Mouse (Mus musculus) heart, adult 9 months (tissue): ENCODE data around the gene Cntn5.

ENCODE experiments used
- DNase-seq, 2 experiments: peaks; one replicate each; pipeline ENCODE4 v3.0.0; 2022; ENCODE audit warnings: low spot score in 2 of 2

Cntn5 gene

GRCm38 (mm10) chr9:10447220-10447837 lies 457.2 kb downstream of the Cntn5 start:
- no peak for DNase-seq

DNA sequence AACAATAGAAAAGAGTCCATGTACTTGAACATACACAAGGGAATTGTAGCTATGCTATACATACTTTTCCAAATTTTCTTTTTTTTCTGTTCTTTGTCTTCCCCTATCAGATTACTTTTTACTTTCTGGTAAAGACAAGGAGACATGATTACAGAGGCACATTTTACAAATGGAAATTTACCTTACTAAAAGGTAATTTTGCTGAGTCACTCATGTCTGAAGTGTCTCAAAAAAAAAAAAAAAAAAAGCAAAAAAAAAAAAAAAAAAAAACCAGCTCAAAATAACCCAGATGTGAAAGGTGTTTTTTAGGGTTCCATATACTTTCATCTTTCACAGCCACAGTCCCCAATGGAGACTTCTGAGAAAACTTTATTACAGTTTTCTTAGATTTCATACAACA lies 492.5 kb downstream of the Cntn5 start:
- no peak for DNase-seq

DNA sequence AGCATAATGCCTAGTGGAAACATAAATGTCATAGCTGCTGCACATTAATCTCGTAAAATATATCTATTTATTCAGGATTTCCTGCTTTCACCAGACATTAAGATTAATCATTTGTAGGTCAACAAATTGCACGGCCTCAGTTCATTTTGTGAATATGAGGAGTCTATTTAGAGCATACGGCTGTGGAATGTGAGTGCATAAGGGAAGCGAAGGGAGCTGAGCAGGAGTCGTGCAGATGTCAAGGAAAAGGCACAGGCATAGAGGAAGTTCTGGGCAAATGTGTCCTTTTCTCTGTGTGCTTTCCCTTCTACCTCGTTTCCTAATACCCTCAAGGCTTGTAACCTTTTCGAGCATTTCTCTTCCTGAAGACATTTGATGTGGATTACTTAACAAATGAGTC lies 504.5 kb downstream of the Cntn5 start:
- no peak for DNase-seq

GRCm38 (mm10) chr9:10389863-10390262 lies 514.7 kb downstream of the Cntn5 start:
- no peak for DNase-seq

DNA sequence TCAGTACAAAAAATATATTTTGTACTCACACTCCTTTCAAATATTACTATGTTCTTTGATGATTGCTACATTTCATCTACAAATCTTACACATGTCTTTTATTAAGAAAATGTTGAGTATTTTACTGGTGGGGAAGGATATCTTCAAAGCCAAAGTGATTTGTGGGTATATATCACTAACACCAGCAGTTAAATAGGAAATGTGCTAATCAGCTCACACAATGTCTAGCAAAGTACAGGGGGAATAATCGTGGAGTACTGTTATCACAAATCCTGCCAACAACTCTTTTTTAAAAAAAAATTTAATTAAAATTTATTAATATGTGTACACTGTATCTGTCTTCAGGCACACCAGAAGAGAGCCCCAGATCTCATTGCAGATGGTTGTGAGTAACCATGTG lies 520.1 kb downstream of the Cntn5 start:
- DNase-seq: no peak

GRCm38 (mm10) chr9:10383140-10383539 lies 521.4 kb downstream of the Cntn5 start:
- DNase-seq: no peak

- DNase-seq: no peak
Observed at GRCm38 (mm10) chr9:10381701-10382100, 522.9 kb downstream of the Cntn5 start.

DNA sequence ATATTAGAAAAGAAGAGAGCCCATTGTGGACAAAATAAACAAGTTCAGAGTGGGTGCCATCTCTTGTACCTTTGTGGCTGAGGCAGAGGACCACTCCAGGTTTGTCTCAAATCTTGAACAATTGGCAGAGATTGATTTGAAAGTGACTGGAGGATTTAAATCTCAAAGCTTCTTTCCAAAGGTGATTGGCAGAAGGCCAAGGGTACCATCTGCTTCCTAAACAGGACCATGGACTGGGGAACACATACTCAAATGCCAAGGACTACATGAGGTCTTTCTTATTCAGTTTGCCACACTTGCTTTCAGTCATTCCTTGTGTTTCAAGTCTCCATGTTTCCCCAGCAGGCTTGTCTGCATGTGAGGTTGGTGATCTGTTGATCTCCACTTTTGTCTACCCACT lies 528.3 kb downstream of the Cntn5 start:
- no peak for DNase-seq

GRCm38 (mm10) chr9:10368971-10369370 lies 535.6 kb downstream of the Cntn5 start:
- DNase-seq: no peak

DNA sequence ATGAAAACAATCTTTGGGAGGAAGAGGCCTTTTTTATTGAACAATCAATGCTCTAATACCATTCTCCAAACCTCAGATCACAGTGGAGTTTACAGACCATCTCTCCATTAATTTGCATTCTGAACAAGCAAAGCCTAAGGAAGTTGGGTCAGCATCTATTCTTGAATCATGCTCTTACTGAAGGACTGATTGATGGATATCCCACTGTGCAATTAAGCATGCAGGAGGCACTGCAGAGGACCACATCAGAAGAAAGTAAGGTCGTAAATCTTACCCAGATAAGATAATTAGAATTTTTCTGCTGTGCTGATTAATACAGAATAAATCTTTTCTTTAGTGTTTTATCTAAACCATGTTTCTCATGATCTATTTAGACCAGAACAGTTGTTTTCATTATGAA lies 536.2 kb downstream of the Cntn5 start:
- DNase-seq: no peak

DNA sequence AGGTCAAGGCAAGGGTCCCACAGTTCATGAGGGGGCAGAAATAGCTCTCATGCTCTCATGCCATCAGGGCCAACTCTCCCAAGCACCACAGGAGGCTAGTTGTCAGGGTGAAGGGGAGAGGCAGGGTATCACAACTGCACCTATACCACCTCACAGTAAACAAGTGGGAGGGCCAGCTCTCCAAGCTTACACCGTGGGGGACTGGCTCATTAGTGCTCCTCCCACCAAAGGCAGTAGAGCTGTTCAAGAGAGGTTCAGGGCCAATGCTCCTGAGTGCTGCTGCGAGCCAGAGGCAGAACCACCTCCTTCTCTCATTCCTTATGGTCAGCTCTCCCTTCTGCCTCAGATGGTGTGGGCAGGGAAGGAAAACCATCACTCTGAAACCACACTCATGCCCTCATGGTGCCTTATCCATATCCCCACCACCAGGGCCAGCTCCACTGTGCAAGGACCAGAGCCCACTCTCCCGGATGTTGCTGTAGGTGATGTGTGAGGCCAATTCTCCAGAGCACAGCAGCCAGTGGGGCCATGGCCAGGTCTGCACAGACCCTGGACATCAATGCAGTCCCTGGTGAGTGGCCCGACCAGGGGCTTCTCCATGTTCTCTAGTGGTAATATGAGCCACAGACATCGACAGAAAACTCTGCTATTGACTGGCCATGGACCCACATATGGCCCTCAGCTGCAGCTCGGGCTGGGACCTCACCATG lies 538.2 kb downstream of the Cntn5 start:
- DNase-seq: no peak

DNA sequence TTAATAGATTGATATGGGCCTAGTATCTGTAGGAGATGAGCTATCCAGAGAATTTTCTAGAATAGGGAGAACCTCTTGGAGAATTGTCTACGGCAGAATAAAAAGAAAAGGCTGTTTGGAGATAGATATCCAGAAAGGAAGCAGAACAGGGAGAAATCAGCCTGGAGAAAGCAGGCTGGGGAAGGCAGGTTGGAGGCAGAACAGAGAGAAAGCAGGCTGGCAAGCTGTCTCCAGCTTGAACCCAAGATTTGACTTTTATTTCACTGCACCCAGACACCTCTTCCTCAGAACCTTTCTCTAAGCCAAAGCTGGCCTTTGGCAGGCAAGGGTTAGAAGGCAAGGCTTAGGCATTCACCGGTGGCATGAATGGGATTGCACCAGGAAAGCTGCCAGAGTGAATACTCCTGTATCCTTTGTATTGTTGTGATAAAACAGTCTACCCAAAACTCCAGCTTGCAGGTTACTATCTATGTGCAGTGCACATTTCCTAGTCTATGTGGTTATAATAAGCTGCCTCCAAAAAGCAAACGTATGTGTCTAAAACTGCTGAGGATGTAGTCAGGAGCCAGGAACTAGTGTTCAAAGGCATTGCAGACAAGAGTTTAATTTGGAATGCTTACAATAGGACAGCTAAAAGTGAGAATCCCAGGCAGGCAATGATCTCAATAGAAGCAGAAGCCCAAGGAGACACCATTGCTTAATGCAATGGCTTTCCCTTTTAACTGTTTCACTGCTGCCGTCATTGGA lies 553.5 kb downstream of the Cntn5 start:
- no peak for DNase-seq

DNA sequence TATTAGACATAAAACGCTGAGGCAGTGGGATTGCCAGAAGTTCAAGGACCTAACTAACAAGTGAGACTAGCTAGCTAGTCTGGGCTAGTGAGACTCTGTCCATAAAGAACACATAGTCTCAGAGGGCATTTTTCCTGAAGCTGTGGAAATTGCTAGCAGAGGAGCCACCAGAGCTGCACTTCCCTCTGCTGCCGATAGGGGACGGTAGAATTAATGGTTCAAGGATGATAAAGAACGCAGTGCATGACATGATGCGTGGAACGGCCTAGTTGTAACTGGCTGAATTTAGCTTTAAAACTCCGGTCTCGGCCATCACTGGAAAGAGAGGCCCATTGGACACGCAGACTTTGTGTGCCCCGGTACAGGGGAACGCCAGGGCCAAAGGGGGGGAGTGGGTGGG lies 555.8 kb downstream of the Cntn5 start:
- no peak for DNase-seq

- no peak for DNase-seq
Observed at GRCm38 (mm10) chr9:10348222-10348621, 556.4 kb downstream of the Cntn5 start.

- DNase-seq: no peak
Observed at GRCm38 (mm10) chr9:10340751-10341150, 563.8 kb downstream of the Cntn5 start.

GRCm38 (mm10) chr9:10339716-10340115 lies 564.9 kb downstream of the Cntn5 start:
- DNase-seq: no peak

DNA sequence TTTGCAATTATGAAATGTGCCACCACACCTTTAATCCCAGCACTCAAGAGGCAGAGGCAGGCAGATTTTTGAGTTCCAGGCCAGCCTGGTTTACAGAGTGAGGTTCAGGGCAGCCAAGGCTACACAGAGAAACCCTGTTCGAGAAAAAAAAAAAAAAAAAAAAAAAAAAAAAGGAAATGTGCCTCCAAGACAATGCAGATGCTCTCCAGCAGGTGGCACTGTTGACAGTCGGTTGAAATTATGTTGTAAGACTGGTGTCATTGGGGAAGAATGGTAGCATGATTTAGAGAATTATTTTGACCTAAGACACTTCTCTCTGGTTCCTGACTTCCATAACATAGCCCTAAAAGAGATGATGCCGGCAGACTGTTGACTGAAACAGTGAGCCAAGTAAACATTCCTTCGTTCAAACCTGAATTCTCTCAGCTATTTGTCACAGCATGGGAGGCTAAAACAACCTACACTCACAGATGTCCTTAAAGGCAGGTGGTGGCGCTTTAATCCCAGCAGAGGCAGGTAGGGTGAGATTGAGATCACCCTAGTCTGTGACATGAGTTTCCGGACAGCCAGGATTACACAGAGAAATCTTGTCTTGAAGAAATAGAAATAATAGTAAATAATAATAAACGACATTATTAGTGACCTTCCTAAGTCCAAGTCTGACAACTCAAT lies 579.7 kb downstream of the Cntn5 start:
- DNase-seq: no peak

GRCm38 (mm10) chr9:10269342-10269741 lies 635.2 kb downstream of the Cntn5 start:
- no peak for DNase-seq

- DNase-seq: no peak
Observed at GRCm38 (mm10) chr9:10268836-10269235, 635.7 kb downstream of the Cntn5 start.

DNA sequence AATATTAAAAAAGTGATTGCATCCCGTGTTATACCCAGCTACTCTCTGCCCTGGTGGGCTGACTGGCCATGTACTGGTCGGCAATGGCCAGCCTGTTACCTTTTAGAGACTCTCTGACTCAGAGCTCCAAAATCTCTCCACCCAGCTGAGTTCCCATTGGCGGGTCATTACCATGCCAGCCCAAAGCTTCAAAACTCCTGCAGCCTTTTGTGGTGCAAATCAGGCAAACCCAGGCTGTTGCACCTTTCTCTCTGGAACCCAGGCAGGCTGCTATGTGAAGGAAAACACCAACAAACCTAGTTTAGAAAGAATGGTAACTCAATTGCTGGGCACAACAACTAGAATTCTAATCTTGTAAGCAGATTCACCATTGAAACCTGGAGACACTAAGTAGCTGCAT lies 639.0 kb downstream of the Cntn5 start:
- DNase-seq: no peak

DNA sequence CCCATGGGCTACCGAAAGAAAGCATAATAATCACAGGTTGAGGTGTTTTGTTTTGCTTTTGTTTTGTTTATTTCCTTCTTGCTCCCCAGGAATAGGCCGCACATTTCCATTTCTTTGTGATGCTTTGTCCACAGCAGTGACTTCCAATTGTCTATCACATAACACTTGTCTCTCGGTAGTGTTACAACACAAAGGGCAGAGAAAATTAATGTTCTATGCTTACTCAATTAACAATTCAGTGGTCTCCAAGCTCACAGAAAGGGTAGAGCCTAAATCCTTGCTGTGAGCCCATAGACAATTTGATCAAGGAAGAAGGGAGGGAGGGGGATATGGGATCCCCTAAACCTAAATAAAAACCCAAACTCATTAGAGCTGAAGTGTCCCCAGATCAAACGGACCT lies 671.2 kb downstream of the Cntn5 start:
- DNase-seq: no peak

- DNase-seq: no peak
Observed at GRCm38 (mm10) chr9:10232066-10232465, 672.5 kb downstream of the Cntn5 start.
